12 mouse cellular contexts compared by ENCODE assay signal in genomic region chr2:60636910-60637761, GRCm38 (mm10).
DNase-seq lines count a peak whose midpoint lies in the region; ATAC-seq and TF ChIP-seq lines count a peak whose summit lies in the region.
"Had no signal": no experiment of that assay in that cellular context is flagged by ENCODE, and none has a peak within 500 bp of the region (broad histone marks: within the 10 kb centered on the region; RNA-seq: fewer than 3 reads in every experiment).

No protein-coding gene starts in this region.

- WGBS in heart, embryonic 12.5 days, result 66% methylated on average over 20 of the region's 20 CpGs
- 48% methylated on average over 20 of the region's 20 CpGs for WGBS in midbrain, embryonic 12.5 days
- 58% methylated on average over 20 of the region's 20 CpGs for WGBS in midbrain, embryonic 10.5 days
- 38% methylated on average over 20 of the region's 20 CpGs for WGBS in lung, postnatal 0 days
- 57% methylated on average over 20 of the region's 20 CpGs for WGBS in intestine, embryonic 16.5 days

- 0 out of 2 replicates have a peak overlapping the region, but pooled peaks have one; percentile 16 for H3K27ac ChIP-seq in heart, embryonic 12.5 days (ENCODE audit: poor library complexity, severe bottlenecking)
- H3K27ac ChIP-seq in midbrain, embryonic 12.5 days (replicated peaks), result no peak overlapping the region
- H3K27ac ChIP-seq in midbrain, embryonic 10.5 days (replicated peaks), result no peak overlapping the region
- peak overlapping the region; percentile 20; the same call in 1 of the 2 replicates for H3K27ac ChIP-seq in lung, postnatal 0 days (ENCODE audit: low read length)
- H3K27ac ChIP-seq in intestine, embryonic 16.5 days (ENCODE audit: low read length), result no peak overlapping the region
- H3K27ac ChIP-seq: liver, embryonic 13.5 days; stomach, embryonic 15.5 days had no signal

- no peak for DNase-seq in heart, postnatal 10 days
- no peak for DNase-seq in midbrain, embryonic 10.5 days (ENCODE audit: low spot score)
- DNase-seq in lung, postnatal 0 days (ENCODE audit: low spot score), result peak; percentile 16
- peak; percentile 48 for DNase-seq in retina, embryonic 14.5 days (ENCODE audit: low spot score)
- DNase-seq in spleen, postnatal 36 days (ENCODE audit: low spot score in 2 of 2), result no peak
- DNase-seq: cerebellum, postnatal 36 days; kidney, adult 8-10 months; liver, embryonic 13.5 days had no signal

- TF ChIP-seq EP300 in lung, postnatal 0 days (IDR thresholded peaks at IDR 0.05), result peak; percentile 92

- intact Hi-C loops in heart, postnatal 10 days (cut with DNase I), result no loop called here

- H3K9me3 ChIP-seq in heart, embryonic 12.5 days (replicated peaks), result no peaks in the 10 kb centered on the region
- no peaks in the 10 kb centered on the region for H3K9me3 ChIP-seq in midbrain, embryonic 12.5 days
- H3K9me3 ChIP-seq in midbrain, embryonic 10.5 days (replicated peaks), result no peaks in the 10 kb centered on the region
- H3K9me3 ChIP-seq in lung, postnatal 0 days (ENCODE audit: low read length), result no peaks in the 10 kb centered on the region
- H3K9me3 ChIP-seq in intestine, embryonic 16.5 days (ENCODE audit: control insufficient read depth, low read length), result no peaks in the 10 kb centered on the region
- H3K9me3 ChIP-seq: liver, embryonic 13.5 days; stomach, embryonic 15.5 days had no signal

- no peak for ATAC-seq in heart, embryonic 12.5 days (ENCODE audit: insufficient number of reproducible peaks, low FRiP score)
- peak; percentile 66 for ATAC-seq in midbrain, embryonic 12.5 days (ENCODE audit: low FRiP score, low read depth)
- ATAC-seq in lung, postnatal 0 days, result peak; percentile 64
- no peak for ATAC-seq in intestine, embryonic 16.5 days

- H3K4me1 ChIP-seq in heart, embryonic 12.5 days (replicated peaks), result peaks cover 27% of the 10 kb centered on the region
- H3K4me1 ChIP-seq in midbrain, embryonic 12.5 days, result peaks cover 23% of the 10 kb centered on the region
- peaks cover 31% of the 10 kb centered on the region for H3K4me1 ChIP-seq in midbrain, embryonic 10.5 days
- peaks cover 8% of the 10 kb centered on the region for H3K4me1 ChIP-seq in lung, postnatal 0 days (ENCODE audit: insufficient read depth, low read depth, low read length)
- no peaks in the 10 kb centered on the region for H3K4me1 ChIP-seq in intestine, embryonic 16.5 days (ENCODE audit: control insufficient read depth, insufficient read depth, low read length)
- H3K4me1 ChIP-seq: liver, embryonic 13.5 days; stomach, embryonic 15.5 days had no signal

- no peak overlapping the region for H3K9ac ChIP-seq in heart, embryonic 12.5 days
- H3K9ac ChIP-seq in midbrain, embryonic 12.5 days (replicated peaks), result no peak overlapping the region
- H3K9ac ChIP-seq in lung, postnatal 0 days (replicated peaks; ENCODE audit: low read depth), result no peak overlapping the region
- no peak overlapping the region for H3K9ac ChIP-seq in intestine, embryonic 16.5 days (ENCODE audit: low read depth, low read length)
- H3K9ac ChIP-seq: liver, embryonic 13.5 days; stomach, embryonic 15.5 days had no signal

- H3K4me3 ChIP-seq in heart, embryonic 12.5 days, result no peak overlapping the region
- H3K4me3 ChIP-seq in midbrain, embryonic 12.5 days, result no peak overlapping the region
- no peak overlapping the region for H3K4me3 ChIP-seq in midbrain, embryonic 10.5 days
- H3K4me3 ChIP-seq in lung, postnatal 0 days (ENCODE audit: low read depth, low read length), result no peak overlapping the region
- H3K4me3 ChIP-seq in intestine, embryonic 16.5 days (ENCODE audit: low read length), result no peak overlapping the region
- H3K4me3 ChIP-seq: liver, embryonic 13.5 days; stomach, embryonic 15.5 days had no signal

- peak overlapping the region; percentile 21 for H3K4me2 ChIP-seq in heart, embryonic 12.5 days
- peak overlapping the region; percentile 27 for H3K4me2 ChIP-seq in midbrain, embryonic 12.5 days (replicated peaks)
- no peak overlapping the region for H3K4me2 ChIP-seq in lung, postnatal 0 days (replicated peaks; ENCODE audit: low read depth, low read length)
- no peak overlapping the region for H3K4me2 ChIP-seq in intestine, embryonic 16.5 days (ENCODE audit: low read depth, low read length)
- H3K4me2 ChIP-seq: liver, embryonic 13.5 days; stomach, embryonic 15.5 days had no signal

- H3K27me3 ChIP-seq in heart, embryonic 12.5 days (replicated peaks), result no peaks in the 10 kb centered on the region
- H3K27me3 ChIP-seq in midbrain, embryonic 12.5 days, result peaks cover 26% of the 10 kb centered on the region
- H3K27me3 ChIP-seq in midbrain, embryonic 10.5 days (ENCODE audit: low read depth, poor library complexity, severe bottlenecking), result peaks cover 13% of the 10 kb centered on the region
- no peaks in the 10 kb centered on the region for H3K27me3 ChIP-seq in lung, postnatal 0 days (replicated peaks; ENCODE audit: insufficient read depth, low read length)
- no peaks in the 10 kb centered on the region for H3K27me3 ChIP-seq in intestine, embryonic 16.5 days (replicated peaks; ENCODE audit: control insufficient read depth, insufficient read depth, low read length)
- H3K27me3 ChIP-seq: liver, embryonic 13.5 days; stomach, embryonic 15.5 days had no signal

- H3K36me3 ChIP-seq in heart, embryonic 12.5 days, result no peaks in the 10 kb centered on the region
- no peaks in the 10 kb centered on the region for H3K36me3 ChIP-seq in midbrain, embryonic 12.5 days
- H3K36me3 ChIP-seq in midbrain, embryonic 10.5 days, result no peaks in the 10 kb centered on the region
- H3K36me3 ChIP-seq in lung, postnatal 0 days (ENCODE audit: insufficient read depth, low read length), result no peaks in the 10 kb centered on the region
- no peaks in the 10 kb centered on the region for H3K36me3 ChIP-seq in intestine, embryonic 16.5 days (ENCODE audit: control insufficient read depth, insufficient read depth, low read length)
- H3K36me3 ChIP-seq: liver, embryonic 13.5 days; stomach, embryonic 15.5 days had no signal

- TF ChIP-seq CTCF in lung, postnatal 0 days (IDR thresholded peaks at IDR 0.05), result no peak

Comparison
In these comparisons a context has a peak if more than half of its experiments do, and no peak if none do; other contexts are left out.
1. ATAC-seq: peak in midbrain, embryonic 12.5 days (single experiment) and lung, postnatal 0 days (single experiment); none in heart, embryonic 12.5 days (single experiment) and intestine, embryonic 16.5 days (single experiment).
2. H3K27ac ChIP-seq: peak in heart, embryonic 12.5 days (single experiment) and lung, postnatal 0 days (single experiment); none in midbrain, embryonic 12.5 days (single experiment), midbrain, embryonic 10.5 days (single experiment) and intestine, embryonic 16.5 days (single experiment).
3. H3K4me2 ChIP-seq: peak in heart, embryonic 12.5 days (single experiment) and midbrain, embryonic 12.5 days (single experiment); none in lung, postnatal 0 days (single experiment) and intestine, embryonic 16.5 days (single experiment).
4. DNase-seq: peak in lung, postnatal 0 days (single experiment) and retina, embryonic 14.5 days (single experiment); none in heart, postnatal 10 days (0 of 2), midbrain, embryonic 10.5 days (single experiment) and spleen, postnatal 36 days (0 of 2).